ENCODE assay signal across 11 mouse cellular contexts in the genomic region with DNA sequence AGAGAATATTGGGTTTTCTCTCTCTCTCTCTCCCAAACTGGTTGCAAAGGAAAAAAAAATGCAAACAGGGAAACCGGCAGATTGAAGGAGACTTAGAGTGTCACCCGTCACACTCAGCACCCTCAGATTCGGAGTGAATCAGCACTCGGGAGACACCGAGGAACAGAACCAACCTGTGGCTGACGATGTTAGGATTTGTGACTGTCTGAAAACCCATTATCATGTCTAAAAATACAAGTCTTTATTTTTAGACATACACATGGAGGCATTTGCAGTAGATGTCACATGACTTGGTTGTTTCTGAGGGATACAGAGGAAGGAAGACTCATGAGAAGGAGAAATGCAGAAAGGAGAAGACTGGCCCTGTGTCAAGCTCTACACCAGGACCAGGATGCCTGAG.
"Had no signal": no experiment of that assay in that cellular context is flagged by ENCODE, and none has a peak within 500 bp of the region (broad histone marks: within the 10 kb centered on the region; RNA-seq: fewer than 3 reads in every experiment).

No protein-coding gene starts in this region.

- H3K36me3 ChIP-seq: kidney, embryonic 15.5 days; limb, embryonic 15.5 days; liver, embryonic 12.5 days; lung, embryonic 15.5 days; midbrain, embryonic 12.5 days; neural tube, embryonic 12.5 days had no signal

- H3K4me3 ChIP-seq: kidney, embryonic 15.5 days; left cerebral cortex, adult 2 months; limb, embryonic 15.5 days; liver, embryonic 12.5 days; lung, embryonic 15.5 days; midbrain, embryonic 12.5 days; neural tube, embryonic 12.5 days had no signal

- H3K27ac ChIP-seq: kidney, embryonic 15.5 days; limb, embryonic 15.5 days; liver, embryonic 12.5 days; lung, embryonic 15.5 days; midbrain, embryonic 12.5 days; neural tube, embryonic 12.5 days had no signal

- H3K4me1 ChIP-seq: liver, embryonic 12.5 days; lung, embryonic 15.5 days had no signal

- DNase-seq: kidney, postnatal 14 days; retina, postnatal 1 day; right cerebral cortex, postnatal 14 days; thymus, postnatal 4 days had no signal

- H3K27me3 ChIP-seq: kidney, embryonic 15.5 days; limb, embryonic 15.5 days; liver, embryonic 12.5 days; lung, embryonic 15.5 days; neural tube, embryonic 12.5 days had no signal

- H3K4me2 ChIP-seq: kidney, embryonic 15.5 days; limb, embryonic 15.5 days; liver, embryonic 12.5 days; lung, embryonic 15.5 days; midbrain, embryonic 12.5 days; neural tube, embryonic 12.5 days had no signal
